Mouse (Mus musculus) liver, adult 2 months (tissue): ENCODE measurements around the gene Gpr45.

Source experiments
- CTCF ChIP-seq: fragments of 200-500 bp; IDR thresholded peaks from 2 replicates; pipeline ENCODE4 v1.5.1; 2011; ENCODE audit warnings: low read depth, low read length, control low read depth
- POLR2A ChIP-seq: fragments of 200-500 bp; IDR thresholded peaks from 2 replicates; pipeline ENCODE4 v1.6.1; 2011; ENCODE audit warnings: low read length, control low read depth; ENCODE audit not compliant: insufficient read depth; ENCODE audit errors: extremely low read depth

DNA sequence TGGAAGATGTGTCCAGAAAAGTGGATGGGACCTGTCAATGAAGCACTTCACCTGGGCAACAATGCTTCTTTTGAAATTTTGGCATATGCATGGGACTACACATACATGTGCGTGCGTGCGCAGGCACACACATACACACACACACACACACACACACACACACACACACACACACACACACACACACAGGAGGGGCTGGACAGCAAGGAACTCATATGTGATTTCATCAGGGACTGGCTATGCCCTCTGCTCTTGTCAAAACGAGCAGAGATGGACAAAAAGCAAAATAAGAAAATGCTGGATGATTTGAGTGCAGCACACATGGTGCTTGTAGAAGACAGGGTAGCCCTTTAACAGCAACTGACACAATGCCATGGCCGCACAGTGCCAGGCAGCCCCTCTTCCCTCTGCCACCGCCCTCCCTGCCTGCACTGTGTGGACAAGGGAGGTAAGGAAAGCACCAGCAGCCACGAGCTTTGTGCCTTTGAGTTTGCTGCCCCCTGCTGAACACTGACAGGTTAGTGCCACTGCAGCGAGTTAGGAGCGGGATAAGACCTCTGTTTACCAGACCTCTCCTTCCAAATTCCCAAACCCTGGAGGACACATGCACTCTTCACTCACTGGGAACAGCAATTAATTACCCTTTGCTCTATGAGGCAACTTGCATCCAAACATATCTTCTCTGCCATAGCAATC is 113.1 kb downstream of the Gpr45 start:
- TF ChIP-seq POLR2A (no peak), CTCF (peak; percentile 80)
